Mouse (Mus musculus): Measurements from ENCODE around the gene Olfr215.

GRCm38 (mm10) chr6:116538156-116538555, 45.8 kb downstream of the Olfr215 start, which contains the start of gene Olfr213:
- TF ChIP-seq POLR2A (IDR thresholded peaks at IDR 0.05; ENCODE audit: borderline replicate concordance, control insufficient read depth, low read depth, low read length) (no peak), CTCF (IDR thresholded peaks at IDR 0.05; ENCODE audit: control insufficient read depth, insufficient read depth, low read length) (no peak)
